Mouse (Mus musculus): ENCODE results near the gene Als2cl. TPM values are rescaled to one million over a fixed set of nuclear protein-coding genes. Genes with fewer than 3 reads are reported as not detected.

Gene Als2cl
- polyA plus RNA-seq, 1 experiment from 2014 or later = 1.1 TPM

- ATAC-seq = no peak
- 83% methylated on average over 7 of the region's 7 CpGs for WGBS
- no peaks in the 10 kb centered on the region for H3K9me3 ChIP-seq (ENCODE audit: control insufficient read depth, low read length)
Observed at GRCm38 (mm10) chr9:110855903-110856302, 23.8 kb upstream of the Als2cl start.

DNA sequence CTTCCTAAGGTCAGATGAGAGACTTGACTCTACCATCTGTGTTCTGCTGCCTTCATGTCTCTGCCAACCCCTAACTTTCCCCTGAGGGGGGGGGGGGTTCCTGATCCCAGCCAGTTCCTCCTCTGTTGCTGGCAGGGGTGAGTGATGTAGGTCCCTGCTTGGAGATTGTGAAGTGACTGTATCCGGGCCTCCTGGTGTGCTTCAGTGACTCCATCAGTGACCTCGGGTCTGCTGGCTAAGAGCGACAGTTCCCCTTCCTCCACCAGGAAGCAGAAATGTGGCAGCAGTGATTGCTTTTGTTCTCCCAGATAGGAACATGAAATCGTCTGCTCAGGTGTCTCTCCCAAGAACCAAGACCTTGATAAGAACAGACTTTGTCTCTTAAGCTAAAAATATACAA, 22.8 kb upstream of the Als2cl start:
- H3K9ac ChIP-seq (replicated peaks; ENCODE audit: low read depth, low read length) = no peak overlapping the region
- no peak overlapping the region for H3K4me2 ChIP-seq (ENCODE audit: low read length)
- 80% methylated on average over 4 of the region's 4 CpGs for WGBS
- no peaks in the 10 kb centered on the region for H3K9me3 ChIP-seq (ENCODE audit: control insufficient read depth, low read length)
- H3K4me1 ChIP-seq (replicated peaks; ENCODE audit: control insufficient read depth, insufficient read depth, low read length) = peaks cover 5% of the 10 kb centered on the region
- H3K4me3 ChIP-seq (replicated peaks; ENCODE audit: low read length) = no peak overlapping the region
- peaks cover 10% of the 10 kb centered on the region; the same call in 1 of the 2 replicates for H3K27me3 ChIP-seq (replicated peaks; ENCODE audit: control insufficient read depth, insufficient read depth, low read length)
- ATAC-seq = no peak
- no peak overlapping the region for H3K27ac ChIP-seq (ENCODE audit: low read length)
- no peaks in the 10 kb centered on the region for H3K36me3 ChIP-seq (ENCODE audit: control insufficient read depth, insufficient read depth)

More at GRCm38 (mm10) chr9:110855903-110856302, 23.8 kb upstream of the Als2cl start:
- Histone ChIP-seq H3K4me1 (replicated peaks; ENCODE audit: control insufficient read depth, insufficient read depth, low read length) (peaks cover 5% of the 10 kb centered on the region), H3K9ac (replicated peaks; ENCODE audit: low read depth, low read length) (no peak overlapping the region), H3K27ac (ENCODE audit: low read length) (no peak overlapping the region), H3K4me3 (replicated peaks; ENCODE audit: low read length) (no peak overlapping the region), H3K27me3 (replicated peaks; ENCODE audit: control insufficient read depth, insufficient read depth, low read length) (peaks cover 10% of the 10 kb centered on the region; the same call in 1 of the 2 replicates), H3K4me2 (ENCODE audit: low read length) (no peak overlapping the region), H3K36me3 (ENCODE audit: control insufficient read depth, insufficient read depth) (no peaks in the 10 kb centered on the region)

DNA sequence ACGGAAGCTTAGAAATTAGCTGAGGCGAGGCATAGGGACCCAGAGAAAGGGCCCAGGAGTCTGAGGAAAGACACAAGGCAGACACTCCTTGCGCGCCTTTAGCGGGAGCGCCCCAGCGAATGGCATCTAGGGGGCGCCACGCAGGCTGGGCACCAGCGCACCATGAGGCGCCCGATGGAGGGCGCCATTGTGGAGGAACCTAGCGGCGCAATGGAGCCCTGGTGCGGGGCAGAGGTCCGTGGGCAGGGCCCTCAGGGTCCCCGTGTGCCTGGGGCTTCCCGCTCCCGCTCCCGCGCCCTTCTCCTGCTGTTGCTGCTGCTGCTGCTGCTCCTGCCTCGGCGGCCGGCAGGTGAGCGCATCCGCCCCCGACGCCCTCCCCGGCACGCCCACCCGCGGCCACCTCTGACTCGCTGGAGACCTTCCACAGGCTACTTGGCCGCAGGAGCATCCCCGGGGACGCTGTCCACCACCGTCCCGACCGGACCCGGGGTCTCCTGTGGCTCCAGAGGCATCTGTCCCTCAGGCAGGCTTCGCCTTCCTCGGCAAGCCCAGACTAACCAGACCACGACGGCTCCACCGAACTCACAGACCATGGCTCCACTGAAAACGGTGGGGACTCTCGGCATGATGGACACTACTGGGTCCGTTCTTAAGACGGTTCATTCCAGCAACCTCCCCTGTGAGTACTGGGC, 21.7 kb upstream of the Als2cl start, which contains the start of gene Prss50:
Prss50 (plus strand) TSS at position 187 of the 692 bp plus-strand sequence.
- no peak for ATAC-seq
- no peaks in the 10 kb centered on the region for H3K9me3 ChIP-seq (ENCODE audit: control insufficient read depth, low read length)
- peaks cover 5% of the 10 kb centered on the region for H3K4me1 ChIP-seq (replicated peaks; ENCODE audit: control insufficient read depth, insufficient read depth, low read length)
- peak within 1 kb of the TSS; percentile 47 for H3K4me2 ChIP-seq (ENCODE audit: low read length)
- no peak within 1 kb of the TSS for H3K27ac ChIP-seq (ENCODE audit: low read length)
- no peaks in the 10 kb centered on the region for H3K36me3 ChIP-seq (ENCODE audit: control insufficient read depth, insufficient read depth)
- WGBS = 6% methylated on average over 48 of the region's 50 CpGs
- peak within 1 kb of the TSS; percentile 25 for H3K4me3 ChIP-seq (replicated peaks; ENCODE audit: low read length)
- H3K27me3 ChIP-seq (replicated peaks; ENCODE audit: control insufficient read depth, insufficient read depth, low read length) = peaks cover 10% of the 10 kb centered on the region; the same call in 1 of the 2 replicates
- 0 out of 2 replicates have a peak within 1 kb of the TSS, but pooled peaks have one; percentile 14 for H3K9ac ChIP-seq (replicated peaks; ENCODE audit: low read depth, low read length)

- peaks cover 10% of the 10 kb centered on the region; the same call in 1 of the 2 replicates for H3K27me3 ChIP-seq (replicated peaks; ENCODE audit: control insufficient read depth, insufficient read depth, low read length)
- peaks cover 5% of the 10 kb centered on the region for H3K4me1 ChIP-seq (replicated peaks; ENCODE audit: control insufficient read depth, insufficient read depth, low read length)
- 57% methylated on average over 5 of the region's 5 CpGs for WGBS
- ATAC-seq = no peak
- no peak overlapping the region for H3K27ac ChIP-seq (ENCODE audit: low read length)
- H3K4me2 ChIP-seq (ENCODE audit: low read length) = no peak overlapping the region
- no peaks in the 10 kb centered on the region for H3K9me3 ChIP-seq (ENCODE audit: control insufficient read depth, low read length)
- H3K4me3 ChIP-seq (replicated peaks; ENCODE audit: low read length) = no peak overlapping the region
- H3K9ac ChIP-seq (replicated peaks; ENCODE audit: low read depth, low read length) = no peak overlapping the region
- H3K36me3 ChIP-seq (ENCODE audit: control insufficient read depth, insufficient read depth) = no peaks in the 10 kb centered on the region
Observed at GRCm38 (mm10) chr9:110858523-110858922, 21.1 kb upstream of the Als2cl start.

- 89% methylated on average over 5 of the region's 5 CpGs for WGBS
- Histone ChIP-seq H3K4me1 (replicated peaks; ENCODE audit: control insufficient read depth, insufficient read depth, low read length) (peaks cover 5% of the 10 kb centered on the region), H3K4me2 (ENCODE audit: low read length) (no peak overlapping the region), H3K9me3 (ENCODE audit: control insufficient read depth, low read length) (no peaks in the 10 kb centered on the region), H3K4me3 (replicated peaks; ENCODE audit: low read length) (no peak overlapping the region), H3K36me3 (ENCODE audit: control insufficient read depth, insufficient read depth) (no peaks in the 10 kb centered on the region), H3K9ac (replicated peaks; ENCODE audit: low read depth, low read length) (no peak overlapping the region), H3K27me3 (replicated peaks; ENCODE audit: control insufficient read depth, insufficient read depth, low read length) (peaks cover 10% of the 10 kb centered on the region; the same call in 1 of the 2 replicates), H3K27ac (ENCODE audit: low read length) (no peak overlapping the region)
- no peak for ATAC-seq
Observed at GRCm38 (mm10) chr9:110858967-110859596, 20.6 kb upstream of the Als2cl start.

DNA sequence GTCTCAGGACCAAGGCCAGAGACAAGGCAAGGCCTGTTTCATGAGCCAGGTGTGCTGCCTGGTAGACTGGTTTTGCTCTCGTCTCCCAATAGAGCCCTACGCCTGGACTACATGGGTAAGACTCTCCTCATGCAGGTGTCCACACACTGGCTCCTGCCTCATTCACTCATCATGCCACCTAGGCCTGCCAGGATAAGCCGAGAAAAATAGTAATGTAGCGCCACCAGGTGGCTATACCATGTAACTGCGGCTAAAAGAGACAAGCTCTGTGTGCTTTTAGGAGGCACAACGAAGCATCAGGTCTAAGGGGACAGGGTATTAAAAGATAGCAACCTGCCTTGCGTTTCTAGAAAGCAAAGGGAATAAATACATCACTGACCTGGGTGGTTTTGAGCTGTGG, 8.6 kb upstream of the Als2cl start:
- peaks cover 19% of the 10 kb centered on the region for H3K4me1 ChIP-seq (replicated peaks; ENCODE audit: control insufficient read depth, insufficient read depth, low read length)
- H3K27me3 ChIP-seq (replicated peaks; ENCODE audit: control insufficient read depth, insufficient read depth, low read length) = 0 out of 2 replicates have a peak, but pooled peaks cover 2% of the 10 kb centered on the region
- H3K9me3 ChIP-seq (ENCODE audit: control insufficient read depth, low read length) = no peaks in the 10 kb centered on the region
- no peaks in the 10 kb centered on the region for H3K36me3 ChIP-seq (ENCODE audit: control insufficient read depth, insufficient read depth)
- H3K27ac ChIP-seq (ENCODE audit: low read length) = no peak overlapping the region
- no peak overlapping the region for H3K4me3 ChIP-seq (replicated peaks; ENCODE audit: low read length)
- H3K4me2 ChIP-seq (ENCODE audit: low read length) = no peak overlapping the region
- H3K9ac ChIP-seq (replicated peaks; ENCODE audit: low read depth, low read length) = no peak overlapping the region
- 14% methylated on average over 7 of the region's 7 CpGs for WGBS
- ATAC-seq = no peak

DNA sequence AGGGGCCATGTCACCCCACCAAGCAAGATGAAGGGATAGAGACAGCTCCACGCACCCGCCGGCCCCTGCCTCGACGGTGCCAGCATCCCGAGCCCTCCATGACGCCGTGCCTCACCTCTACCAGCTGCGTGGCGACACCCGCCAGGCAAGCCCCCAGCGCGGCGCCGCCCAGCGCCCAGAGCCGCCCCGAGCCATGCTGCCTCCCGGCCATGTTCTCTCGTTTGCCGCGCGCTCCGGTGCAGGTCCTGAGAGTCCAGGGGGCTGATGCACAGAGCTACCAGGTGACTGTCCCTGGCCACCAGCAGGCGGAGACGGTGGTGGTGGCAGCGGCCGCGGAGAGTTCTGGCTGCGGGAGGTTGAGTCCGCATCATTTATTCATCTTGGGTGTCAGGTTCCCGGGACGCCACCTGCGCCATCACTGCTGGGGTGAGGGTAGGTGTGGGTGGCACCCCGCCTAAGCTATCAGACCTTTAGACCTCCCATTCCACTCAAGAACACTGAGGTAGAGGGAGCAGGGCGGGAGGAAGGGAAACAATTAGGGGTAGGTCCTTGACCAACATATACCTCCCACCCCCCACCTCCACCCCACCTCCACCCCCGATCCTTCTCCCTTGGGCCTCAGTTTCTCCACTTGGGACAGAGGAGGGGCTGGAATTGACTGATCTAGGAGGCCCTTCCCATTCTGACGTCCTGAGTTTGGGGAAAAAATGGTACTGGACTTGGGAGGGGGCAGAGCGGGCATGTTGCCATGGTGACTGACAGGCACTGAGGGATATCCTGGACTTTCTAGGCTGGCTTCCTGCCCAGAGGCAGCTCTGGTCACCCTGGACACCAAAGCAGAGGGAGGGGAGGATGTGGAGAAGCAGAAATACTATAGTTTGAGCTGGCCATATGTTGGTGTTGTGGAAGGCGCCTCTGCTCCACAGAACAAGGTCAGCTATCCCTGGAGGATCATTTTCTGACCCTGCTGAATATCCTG, 5.7 kb upstream of the Als2cl start:
- Histone ChIP-seq H3K9me3 (ENCODE audit: control insufficient read depth, low read length) (no peaks in the 10 kb centered on the region), H3K36me3 (ENCODE audit: control insufficient read depth, insufficient read depth) (no peaks in the 10 kb centered on the region), H3K4me1 (replicated peaks; ENCODE audit: control insufficient read depth, insufficient read depth, low read length) (peaks cover 19% of the 10 kb centered on the region), H3K4me2 (ENCODE audit: low read length) (peak overlapping the region; percentile 50), H3K4me3 (replicated peaks; ENCODE audit: low read length) (peak overlapping the region; percentile 34), H3K27ac (ENCODE audit: low read length) (no peak overlapping the region), H3K9ac (replicated peaks; ENCODE audit: low read depth, low read length) (peak overlapping the region; percentile 55), H3K27me3 (replicated peaks; ENCODE audit: control insufficient read depth, insufficient read depth, low read length) (peaks cover 6% of the 10 kb centered on the region)
- WGBS = 8% methylated on average over 40 of the region's 40 CpGs
- ATAC-seq = peak; percentile 67

GRCm38 (mm10) chr9:110874660-110875191, 4.9 kb upstream of the Als2cl start:
- 8% methylated on average over 3 of the region's 3 CpGs for WGBS
- peak; percentile 38 for ATAC-seq
- Histone ChIP-seq H3K27ac (ENCODE audit: low read length) (no peak overlapping the region), H3K4me3 (replicated peaks; ENCODE audit: low read length) (no peak overlapping the region), H3K9me3 (ENCODE audit: control insufficient read depth, low read length) (no peaks in the 10 kb centered on the region), H3K4me2 (ENCODE audit: low read length) (no peak overlapping the region), H3K4me1 (replicated peaks; ENCODE audit: control insufficient read depth, insufficient read depth, low read length) (peaks cover 22% of the 10 kb centered on the region), H3K36me3 (ENCODE audit: control insufficient read depth, insufficient read depth) (no peaks in the 10 kb centered on the region), H3K9ac (replicated peaks; ENCODE audit: low read depth, low read length) (no peak overlapping the region), H3K27me3 (replicated peaks; ENCODE audit: control insufficient read depth, insufficient read depth, low read length) (peaks cover 12% of the 10 kb centered on the region)
